ENCODE assay signal across 29 mouse cellular contexts in the genomic region with DNA sequence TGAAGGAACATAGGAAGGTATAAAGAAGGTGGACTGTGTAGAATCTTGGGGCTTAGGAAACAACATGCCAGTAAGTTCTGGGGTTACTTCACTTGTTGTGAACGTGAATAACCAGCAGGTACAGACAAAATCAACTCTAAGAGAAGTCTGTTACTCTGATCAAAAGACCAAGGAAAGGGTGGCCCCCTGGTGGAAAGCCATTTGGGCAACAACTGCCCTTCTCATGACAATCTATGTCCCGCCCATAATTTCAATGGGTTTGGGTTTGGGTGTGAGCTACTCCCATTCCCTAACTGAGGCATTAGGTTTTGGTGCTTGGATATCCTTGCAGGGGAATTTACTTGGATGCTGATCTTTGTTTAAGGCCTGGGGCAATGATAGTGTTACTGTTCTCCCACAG. TPM values are rescaled to one million over a fixed set of nuclear protein-coding genes. Genes with fewer than 3 reads are reported as not detected.
DNase-seq lines count a peak whose midpoint lies in the region; ATAC-seq lines count a peak whose summit lies in the region.
"Had no signal": no experiment of that assay in that cellular context is flagged by ENCODE, and none has a peak within 500 bp of the region (broad histone marks: within the 10 kb centered on the region; RNA-seq: fewer than 3 reads in every experiment).

No protein-coding gene starts in this region.

- peak; percentile 10 for DNase-seq in CD4-positive, CD25-positive, alpha-beta regulatory T cell, adult 2 months (ENCODE audit: low read depth, low spot score)
- DNase-seq in 416B (ENCODE audit: low read depth) (peak; percentile 6), ES-CJ7 (ENCODE audit: low read depth, low spot score) (peak; percentile 42), ZHBTc4 (ENCODE audit: low read depth, low spot score) (peak; percentile 57)
- no peak for DNase-seq in urinary bladder, postnatal 36 days (ENCODE audit: low spot score in 2 of 2)
- DNase-seq in c-Kit-positive CD71-positive TER-119-positive erythroid progenitor cells, embryonic 14.5 days (ENCODE audit: low spot score), result no peak
- DNase-seq in right cerebral cortex, adult 2 months (ENCODE audit: low spot score in 2 of 2), result no peak
- DNase-seq: adrenal gland, postnatal 10 days; adrenal gland, postnatal 36 days; B cell, adult 2 months; cerebellum, adult 11 months; cerebellum, adult 2 months; cerebellum, postnatal 10 days; cerebellum, postnatal 36 days; embryo, embryonic 11 days; gastrocnemius, postnatal 10 days; gastrocnemius, postnatal 36 days; heart, adult 2 months; heart, postnatal 36 days; kidney, adult 11 months had no signal

- ATAC-seq in CD4-positive, CD25-positive, alpha-beta regulatory T cell, adult 4 months, result no peak
- ATAC-seq: forebrain, embryonic 15.5 days; hindbrain, embryonic 16.5 days; intestine, embryonic 15.5 days; Patski had no signal

RNA-seq across cellular contexts. Expression of gene Actc1, which starts 10.7 kb away (rescaled TPM):
- not detected for polyA plus RNA-seq in CD4-positive, CD25-positive, alpha-beta regulatory T cell, adult 4 months (2017; shearing (Covaris generic))
- polyA plus RNA-seq: cerebellum, adult 2 months; erythroblast, embryonic 14.5 days; G1E; Patski had no signal

RNA-seq across cellular contexts. Expression of gene Gjd2, which starts 50.6 kb away (rescaled TPM):
- polyA plus RNA-seq in CD4-positive, CD25-positive, alpha-beta regulatory T cell, adult 4 months (2017; shearing (Covaris generic)), result not detected
- polyA plus RNA-seq: erythroblast, embryonic 14.5 days; G1E; heart, adult 2 months; heart, embryonic 10.5 days; heart, embryonic 13.5 days; Patski had no signal

Comparison
In these comparisons a context has a peak if more than half of its experiments do, and no peak if none do; other contexts are left out.
1. DNase-seq: peak in CD4-positive, CD25-positive, alpha-beta regulatory T cell, adult 2 months (single experiment), 416B (single experiment), ES-CJ7 (single experiment) and ZHBTc4 (single experiment); none in urinary bladder, postnatal 36 days (0 of 2), c-Kit-positive CD71-positive TER-119-positive erythroid progenitor cells, embryonic 14.5 days (single experiment) and right cerebral cortex, adult 2 months (0 of 2).